In genomic region chr10:77398082-77398481, GRCm38 (mm10) we compare ENCODE assay signal across 8 mouse cellular contexts. TPM values are rescaled to one million over a fixed set of nuclear protein-coding genes. Genes with fewer than 3 reads are reported as not detected.
A peak's percentile ranks its signal among the peaks of the same experiment; 100 is the strongest.
DNase-seq lines count a peak whose midpoint lies in the region; ATAC-seq and TF ChIP-seq lines count a peak whose summit lies in the region.
"Had no signal": no experiment of that assay in that cellular context is flagged by ENCODE, and none has a peak within 500 bp of the region (broad histone marks: within the 10 kb centered on the region; RNA-seq: fewer than 3 reads in every experiment).

No protein-coding gene starts in this region.

- H3K4me1 ChIP-seq in lung, adult 2 months (ENCODE audit: control insufficient read depth, insufficient read depth, low read length): 0 out of 2 replicates have a peak, but pooled peaks cover 13% of the 10 kb centered on the region
- no peaks in the 10 kb centered on the region for H3K4me1 ChIP-seq in stomach, postnatal 0 days (replicated peaks; ENCODE audit: control insufficient read depth, insufficient read depth)
- H3K4me1 ChIP-seq: limb, embryonic 15.5 days had no signal

- peak; percentile 45 to 58 for DNase-seq in lung, adult 18-20 months
- no peak for DNase-seq in lung, adult 2 months
- DNase-seq in cerebellum, postnatal 10 days: peak; percentile 53 to 56
- no peak for DNase-seq in stomach, postnatal 0 days (ENCODE audit: low spot score)
- no peak for DNase-seq in embryo, embryonic 11 days

- TF ChIP-seq CTCF in lung, adult 2 months (IDR thresholded peaks at IDR 0.05; ENCODE audit: insufficient read depth, low read length): no peak
- no peak for TF ChIP-seq CTCF in stomach, postnatal 0 days (IDR thresholded peaks at IDR 0.05; ENCODE audit: low read depth)

- H3K9ac ChIP-seq in stomach, postnatal 0 days (ENCODE audit: low read length): no peak overlapping the region
- H3K9ac ChIP-seq: limb, embryonic 15.5 days had no signal

- H3K27ac ChIP-seq in stomach, postnatal 0 days (replicated peaks): 0 out of 2 replicates have a peak overlapping the region, but pooled peaks have one; percentile 45
- H3K27ac ChIP-seq: limb, embryonic 15.5 days had no signal

- no peak overlapping the region for H3K4me2 ChIP-seq in stomach, postnatal 0 days (replicated peaks; ENCODE audit: low read depth)
- H3K4me2 ChIP-seq: limb, embryonic 15.5 days had no signal

- ATAC-seq in hematopoietic stem cell, adult 5-6 weeks (replicated peaks in 1 of 2; ENCODE audit: insufficient read depth in 1 of 2, low FRiP score in 2 of 2, low TSS enrichment in 1 of 2, low read depth in 1 of 2, poor library complexity in 2 of 2, severe bottlenecking in 2 of 2): peak; percentile 55 to 74; a peak in 3 of 4 replicates
- ATAC-seq in stomach, postnatal 0 days (ENCODE audit: low FRiP score, low TSS enrichment): no peak
- ATAC-seq in megakaryocyte, adult 5-6 weeks (ENCODE audit: poor library complexity, severe bottlenecking): no peak

- TF ChIP-seq EP300 in stomach, postnatal 0 days (optimal IDR thresholded peaks at IDR 0.05): no peak

- WGBS in lung, adult 2 months: 27% methylated on average over 3 of the region's 3 CpGs
- WGBS in stomach, postnatal 0 days: 54% methylated on average over 3 of the region's 3 CpGs

- H3K27me3 ChIP-seq in stomach, postnatal 0 days (ENCODE audit: control insufficient read depth, insufficient read depth, low read length): no peaks in the 10 kb centered on the region
- H3K27me3 ChIP-seq: limb, embryonic 15.5 days had no signal

- no peaks in the 10 kb centered on the region for H3K36me3 ChIP-seq in stomach, postnatal 0 days (ENCODE audit: control insufficient read depth, insufficient read depth, low read length)
- H3K36me3 ChIP-seq: limb, embryonic 15.5 days had no signal

- no peak overlapping the region for H3K4me3 ChIP-seq in lung, adult 2 months (replicated peaks; ENCODE audit: extremely low read depth, low read depth, low read length)
- H3K4me3 ChIP-seq in stomach, postnatal 0 days (ENCODE audit: low read depth, low read length): no peak overlapping the region
- H3K4me3 ChIP-seq: limb, embryonic 15.5 days had no signal

- no peak for TF ChIP-seq POLR2A in lung, adult 2 months (IDR thresholded peaks at IDR 0.05; ENCODE audit: borderline replicate concordance, extremely low read depth, low read depth, low read length)

- H3K9me3 ChIP-seq in stomach, postnatal 0 days (ENCODE audit: control insufficient read depth, low read length): no peaks in the 10 kb centered on the region
- H3K9me3 ChIP-seq: limb, embryonic 15.5 days had no signal

RNA-seq across cellular contexts. Expression of gene Adarb1, which starts 20.0 kb away (rescaled TPM):
- polyA plus RNA-seq in lung, adult 2 months (2012; rRNA removed): 29.9 and 35.0 TPM in 2 replicates
- total RNA-seq in hematopoietic stem cell, adult 5-6 weeks (2017): 4.4 and 8.9 TPM in 2 replicates
- polyA plus RNA-seq in stomach, postnatal 0 days (2015; fragmentation: Nextera tagmentation; extraction: Ambion mirVana): 5.6 and 6.9 TPM in 2 replicates
- 0.02 and 0.05 TPM in 2 replicates for total RNA-seq in megakaryocyte, adult 5-6 weeks (2015)
- 0.20 and 0.37 TPM in 2 replicates for total RNA-seq in megakaryocyte, adult 5-6 weeks (2017)

Comparison
In these comparisons a context has a peak if more than half of its experiments do, and no peak if none do; other contexts are left out.
1. DNase-seq: peak in lung, adult 18-20 months (2 of 2) and cerebellum, postnatal 10 days (2 of 2); none in lung, adult 2 months (single experiment), stomach, postnatal 0 days (single experiment) and embryo, embryonic 11 days (single experiment).
2. ATAC-seq: peak in hematopoietic stem cell, adult 5-6 weeks (2 of 2); none in stomach, postnatal 0 days (single experiment) and megakaryocyte, adult 5-6 weeks (single experiment).